Mouse (Mus musculus): Measurements from ENCODE around the gene Ssbp4.

DNA sequence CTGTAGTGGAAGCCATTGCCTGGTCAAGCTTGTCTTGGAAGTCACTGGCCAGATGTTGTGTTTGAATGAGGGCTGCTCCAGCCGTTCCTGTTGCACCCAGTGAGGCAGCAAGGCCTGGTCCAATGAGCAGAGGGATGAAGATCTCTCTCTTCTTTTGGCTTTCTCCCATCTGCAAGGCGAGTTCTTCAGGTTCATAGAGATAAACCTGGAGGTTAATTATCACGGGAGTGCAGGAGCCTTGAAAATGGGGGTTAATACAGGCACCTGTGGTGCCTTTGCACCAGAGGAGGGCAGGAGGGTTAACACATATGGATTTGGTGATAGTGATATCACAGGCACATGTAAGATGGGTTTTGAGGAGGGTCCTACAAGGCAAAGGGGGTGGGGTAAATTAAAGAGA is 13.5 kb upstream of the Ssbp4 start:
- TF ChIP-seq POLR2A (IDR thresholded peaks at IDR 0.05; ENCODE audit: insufficient read length, low read depth) = no peak
- no peak for TF ChIP-seq MAX (IDR thresholded peaks at IDR 0.05; ENCODE audit: low read depth)
- no peak for TF ChIP-seq CEBPB (IDR thresholded peaks at IDR 0.05; ENCODE audit: insufficient read depth, poor library complexity, severe bottlenecking)
- no peak for TF ChIP-seq MYOD1 (IDR thresholded peaks at IDR 0.05; ENCODE audit: control insufficient read depth in 1 of 3, insufficient read length in 2 of 3, low read depth in 2 of 3)
- no peak for TF ChIP-seq USF1 (IDR thresholded peaks at IDR 0.05; ENCODE audit: low read depth)
- TF ChIP-seq TCF3 (IDR thresholded peaks at IDR 0.05; ENCODE audit: insufficient read length, low read depth) = no peak
- no peak for TF ChIP-seq TCF12 (IDR thresholded peaks at IDR 0.05; ENCODE audit: insufficient read depth, poor library complexity, severe bottlenecking)
- no peak for TF ChIP-seq SRF (IDR thresholded peaks at IDR 0.05; ENCODE audit: control insufficient read depth, insufficient read length, low read depth)
- TF ChIP-seq POLR2AphosphoS2 (IDR thresholded peaks at IDR 0.05; ENCODE audit: insufficient read length, low read depth) = no peak

All from myocyte (in vitro differentiated cells).